Mouse (Mus musculus) B cell, adult 2 months (primary cell): ENCODE results near the gene Hps4.

Experiments
- DNase-seq, 2 experiments: peaks; one replicate each; pipeline ENCODE4 v3.0.0; 2022

Hps4 gene

GRCm38 (mm10) chr5:112324637-112325545 lies 18.0 kb upstream of the Hps4 start:
- DNase-seq = peak; percentile 77

- DNase-seq = peak; percentile 94 to 96
Measured at GRCm38 (mm10) chr5:112325546-112326445, 17.1 kb upstream of the Hps4 start, which contains the start of gene Tfip11. Gene Tfip11, plus strand, starts transcription at chr5:112326358.

GRCm38 (mm10) chr5:112326446-112327009 lies 16.4 kb upstream of the Hps4 start:
- DNase-seq = no peak

GRCm38 (mm10) chr5:112327854-112328253 lies 15.0 kb upstream of the Hps4 start:
- DNase-seq = no peak

- DNase-seq = no peak
Measured at GRCm38 (mm10) chr5:112329805-112330564, 12.9 kb upstream of the Hps4 start.

- peak; percentile 76 to 79 for DNase-seq
Measured at GRCm38 (mm10) chr5:112335473-112335872, 7.4 kb upstream of the Hps4 start.

- no peak for DNase-seq
Measured at GRCm38 (mm10) chr5:112337004-112337403, 5.9 kb upstream of the Hps4 start.

GRCm38 (mm10) chr5:112339215-112339614 lies 3.7 kb upstream of the Hps4 start:
- DNase-seq = no peak

- DNase-seq = peak in 1 of 2 experiments; percentile 74
Measured at GRCm38 (mm10) chr5:112343205-112343595, 317 bp downstream of the Hps4 start.

- peak in 1 of 2 experiments; percentile 22 for DNase-seq
Measured at GRCm38 (mm10) chr5:112344092-112344960, 1.4 kb downstream of the Hps4 start.

- DNase-seq = no peak
Measured at GRCm38 (mm10) chr5:112346211-112346965, 3.5 kb downstream of the Hps4 start.

GRCm38 (mm10) chr5:112349169-112349568 lies 6.3 kb downstream of the Hps4 start:
- DNase-seq = no peak

GRCm38 (mm10) chr5:112355493-112355892 lies 12.6 kb downstream of the Hps4 start:
- no peak for DNase-seq

GRCm38 (mm10) chr5:112355910-112356309 lies 13.0 kb downstream of the Hps4 start, which contains the start of gene Gm6583:
Gene Gm6583, minus strand, starts transcription at chr5:112356033.
- DNase-seq = no peak

- no peak for DNase-seq
Measured at GRCm38 (mm10) chr5:112356322-112356721, 13.4 kb downstream of the Hps4 start.

- DNase-seq = no peak
Measured at GRCm38 (mm10) chr5:112359520-112359919, 16.6 kb downstream of the Hps4 start.

GRCm38 (mm10) chr5:112360077-112360476 lies 17.2 kb downstream of the Hps4 start:
- no peak for DNase-seq

GRCm38 (mm10) chr5:112364184-112364797 lies 21.4 kb downstream of the Hps4 start:
- DNase-seq = no peak

- DNase-seq = no peak
Measured at GRCm38 (mm10) chr5:112366879-112367278, 24.0 kb downstream of the Hps4 start.

- no peak for DNase-seq
Measured at GRCm38 (mm10) chr5:112367338-112367737, 24.5 kb downstream of the Hps4 start.
